In the genomic region with DNA sequence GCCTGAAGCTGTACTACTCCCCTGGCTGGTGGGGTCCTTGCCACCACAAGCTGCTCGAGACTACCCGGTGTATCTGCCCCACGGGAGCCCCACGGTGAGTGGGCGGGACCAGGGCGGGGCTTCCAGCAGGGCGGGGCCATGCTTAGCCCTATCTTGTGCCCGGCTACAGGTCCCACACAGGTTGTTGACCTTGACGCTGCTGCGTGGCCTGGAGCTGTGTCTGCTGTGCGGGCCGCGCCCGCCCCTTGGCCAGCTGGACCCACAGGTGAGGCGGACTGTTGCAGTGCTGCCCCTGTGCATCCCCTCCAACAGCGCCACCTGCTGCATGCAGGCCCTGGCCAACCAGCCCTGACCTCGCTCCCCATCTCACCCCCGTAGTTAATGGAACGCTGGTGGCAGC, we compare ENCODE assay signal across 8 mouse cellular contexts. TPM values are rescaled to one million over a fixed set of nuclear protein-coding genes. Genes with fewer than 3 reads are reported as not detected.
DNase-seq lines count a peak whose midpoint lies in the region; ATAC-seq and TF ChIP-seq lines count a peak whose summit lies in the region.

No protein-coding gene starts in this region.

- no peak for ATAC-seq in heart, embryonic 15.5 days (replicated peaks; ENCODE audit: insufficient number of reproducible peaks, insufficient read depth, low FRiP score, low read depth)

- WGBS in cerebellum, adult 2 months = 28% methylated on average over 19 of the region's 19 CpGs
- 40% methylated on average over 19 of the region's 19 CpGs for WGBS in heart, embryonic 15.5 days
- 31% methylated on average over 19 of the region's 19 CpGs for WGBS in liver, adult 2 months

- no peaks in the 10 kb centered on the region for H3K9me3 ChIP-seq in heart, embryonic 15.5 days (replicated peaks)

- peak; percentile 41 to 45 for DNase-seq in cerebellum, adult 2 months
- DNase-seq in cerebellum, postnatal 4 days (ENCODE audit: low spot score in 2 of 2) = no peak
- DNase-seq in retina, postnatal 1 day = peak; percentile 28
- no peak for DNase-seq in retina, embryonic 14.5 days (ENCODE audit: low spot score)
- DNase-seq in liver, adult 2 months (ENCODE audit: extremely low read depth, low read depth, low spot score) = peak; percentile 40
- DNase-seq in testis, postnatal 10 days (ENCODE audit: low spot score) = peak; percentile 82
- DNase-seq in gastrocnemius, postnatal 25 days = no peak

- no peaks in the 10 kb centered on the region for H3K79me2 ChIP-seq in liver, adult 2 months (ENCODE audit: control insufficient read depth, insufficient read depth, low read length)

- no peak overlapping the region for H3K27ac ChIP-seq in cerebellum, adult 2 months (ENCODE audit: insufficient read depth, low read length)
- no peak overlapping the region for H3K27ac ChIP-seq in heart, embryonic 15.5 days
- H3K27ac ChIP-seq in liver, adult 2 months (replicated peaks; ENCODE audit: insufficient read depth, low read depth, low read length) = no peak overlapping the region

- TF ChIP-seq POLR2A in cerebellum, adult 2 months (IDR thresholded peaks at IDR 0.05; ENCODE audit: borderline replicate concordance, insufficient read depth, low read length) = no peak
- 0 out of 2 replicates have a peak, but pooled peaks have one; percentile 10 for TF ChIP-seq POLR2A in liver, adult 2 months (IDR thresholded peaks at IDR 0.05; ENCODE audit: extremely low read depth, insufficient read depth, low read length)

- no peak overlapping the region for H3K9ac ChIP-seq in heart, embryonic 15.5 days
- no peak overlapping the region for H3K9ac ChIP-seq in liver, adult 2 months (ENCODE audit: low read depth, low read length)

- peak overlapping the region; percentile 6; the same call in 1 of the 2 replicates for H3K4me2 ChIP-seq in heart, embryonic 15.5 days

- no peak overlapping the region for H3K4me3 ChIP-seq in cerebellum, adult 2 months (replicated peaks; ENCODE audit: insufficient read depth, low read depth, low read length)
- no peak overlapping the region for H3K4me3 ChIP-seq in heart, embryonic 15.5 days
- H3K4me3 ChIP-seq in liver, adult 2 months (ENCODE audit: insufficient read depth, low read depth, low read length) = peak overlapping the region; percentile 3; the same call in 1 of the 2 replicates

- peak; percentile 39; the same call in 1 of the 2 replicates for TF ChIP-seq CTCF in cerebellum, adult 2 months (IDR thresholded peaks at IDR 0.05; ENCODE audit: borderline replicate concordance, insufficient read depth, low read depth, low read length)
- peak; percentile 45 for TF ChIP-seq CTCF in liver, adult 2 months (IDR thresholded peaks at IDR 0.05; ENCODE audit: low read depth, low read length)

- H3K36me3 ChIP-seq in heart, embryonic 15.5 days = peaks cover 36% of the 10 kb centered on the region
- H3K36me3 ChIP-seq in liver, adult 2 months (ENCODE audit: control insufficient read depth, insufficient read depth, low read length) = no peaks in the 10 kb centered on the region

- no peaks in the 10 kb centered on the region for H3K27me3 ChIP-seq in cerebellum, adult 2 months (ENCODE audit: control insufficient read depth, insufficient read depth, low read length)
- no peaks in the 10 kb centered on the region for H3K27me3 ChIP-seq in heart, embryonic 15.5 days
- H3K27me3 ChIP-seq in liver, adult 2 months (ENCODE audit: control insufficient read depth, insufficient read depth, low read length) = no peaks in the 10 kb centered on the region

- H3K4me1 ChIP-seq in cerebellum, adult 2 months (ENCODE audit: control insufficient read depth, insufficient read depth, low read length) = peaks cover 13% of the 10 kb centered on the region
- peaks cover 47% of the 10 kb centered on the region for H3K4me1 ChIP-seq in heart, embryonic 15.5 days (replicated peaks)
- peaks cover 3% of the 10 kb centered on the region; the same call in 1 of the 2 replicates for H3K4me1 ChIP-seq in liver, adult 2 months (ENCODE audit: control insufficient read depth, insufficient read depth, low read length)

RNA-seq across cellular contexts. Expression of a gene that starts 2.7 kb away (rescaled TPM):
- 29.0 and 31.9 TPM in 2 replicates for polyA plus RNA-seq in cerebellum, adult 2 months (2012; rRNA removed)
- 11.9 and 16.3 TPM in 2 replicates for polyA plus RNA-seq in heart, embryonic 15.5 days (2015; fragmentation: Nextera tagmentation; extraction: Ambion mirVana)
- total RNA-seq in liver, adult 2 months (2014; rRNA removed) = 5.7 and 6.8 TPM in 2 replicates
- 16.6 and 25.1 TPM in 2 replicates for polyA plus RNA-seq in liver, adult 2 months (2012; rRNA removed)
- total RNA-seq in gastrocnemius, postnatal 25 days (2021) = 10 to 100 TPM; 16.1 to 17.3 TPM

RNA-seq across cellular contexts. Expression of a gene that starts 6.1 kb away (rescaled TPM):
- 105 and 117 TPM in 2 replicates for polyA plus RNA-seq in cerebellum, adult 2 months (2012; rRNA removed)
- 72.9 and 93.9 TPM in 2 replicates for polyA plus RNA-seq in heart, embryonic 15.5 days (2015; fragmentation: Nextera tagmentation; extraction: Ambion mirVana)
- total RNA-seq in liver, adult 2 months (2014; rRNA removed) = 11.6 and 16.6 TPM in 2 replicates
- 114 TPM in 2 replicates for polyA plus RNA-seq in liver, adult 2 months (2012; rRNA removed)
- total RNA-seq in gastrocnemius, postnatal 25 days (2021) = 10 to 100 TPM; 50.9 to 51.2 TPM

RNA-seq across cellular contexts. Expression of a gene that starts 29.0 kb away (rescaled TPM):
- 355 and 364 TPM in 2 replicates for polyA plus RNA-seq in cerebellum, adult 2 months (2012; rRNA removed)
- polyA plus RNA-seq in heart, embryonic 15.5 days (2015; fragmentation: Nextera tagmentation; extraction: Ambion mirVana) = 206 and 273 TPM in 2 replicates
- 17.0 and 32.8 TPM in 2 replicates for total RNA-seq in liver, adult 2 months (2014; rRNA removed)
- polyA plus RNA-seq in liver, adult 2 months (2012; rRNA removed) = 76.1 and 91.6 TPM in 2 replicates
- total RNA-seq in gastrocnemius, postnatal 25 days (2021) = 100 to 1,000 TPM; 116 to 125 TPM

RNA-seq across cellular contexts. Expression of a gene that starts 30.7 kb away (rescaled TPM):
- 216 and 229 TPM in 2 replicates for polyA plus RNA-seq in cerebellum, adult 2 months (2012; rRNA removed)
- polyA plus RNA-seq in heart, embryonic 15.5 days (2015; fragmentation: Nextera tagmentation; extraction: Ambion mirVana) = 51.9 and 57.4 TPM in 2 replicates
- 14.5 and 18.3 TPM in 2 replicates for total RNA-seq in liver, adult 2 months (2014; rRNA removed)
- 32.8 and 38.2 TPM in 2 replicates for polyA plus RNA-seq in liver, adult 2 months (2012; rRNA removed)
- total RNA-seq in gastrocnemius, postnatal 25 days (2021) = 10 to 100 TPM; 57.1 to 57.2 TPM

RNA-seq across cellular contexts. Expression of a gene that starts 41.7 kb away (rescaled TPM):
- polyA plus RNA-seq in cerebellum, adult 2 months (2012; rRNA removed) = 38.3 and 46.7 TPM in 2 replicates
- polyA plus RNA-seq in heart, embryonic 15.5 days (2015; fragmentation: Nextera tagmentation; extraction: Ambion mirVana) = 22.4 and 28.7 TPM in 2 replicates
- 20.8 and 24.0 TPM in 2 replicates for total RNA-seq in liver, adult 2 months (2014; rRNA removed)
- polyA plus RNA-seq in liver, adult 2 months (2012; rRNA removed) = 42.5 and 45.7 TPM in 2 replicates
- total RNA-seq in gastrocnemius, postnatal 25 days (2021) = 10 to 100 TPM; 15.6 to 15.8 TPM

Comparison
In these comparisons a context has a peak if more than half of its experiments do, and no peak if none do; other contexts are left out.
1. DNase-seq: peak in cerebellum, adult 2 months (2 of 2), retina, postnatal 1 day (single experiment), liver, adult 2 months (single experiment) and testis, postnatal 10 days (single experiment); none in cerebellum, postnatal 4 days (0 of 2), retina, embryonic 14.5 days (single experiment) and gastrocnemius, postnatal 25 days (single experiment).